Mouse (Mus musculus): Measurements from ENCODE around the gene Agbl4.

- TF ChIP-seq GATA1 (IDR thresholded peaks at IDR 0.05; ENCODE audit: borderline replicate concordance, low read length) (no peak), FLI1 (IDR thresholded peaks at IDR 0.05; ENCODE audit: low read length) (no peak)
Measured at GRCm38 (mm10) chr4:111635538-111636124, 1238.2 kb downstream of the Agbl4 start.

All from megakaryocyte, embryonic 14.5 days (primary cell).